Mouse (Mus musculus) stomach, embryonic 14.5 days (tissue): ENCODE data around the gene Alyref. TPM values are rescaled to one million over a fixed set of nuclear protein-coding genes. Genes with fewer than 3 reads are reported as not detected.

ENCODE experiments used
- ATAC-seq: fragments of 200-750 bp; cut with Nextera tagmentation; 2 replicates; pipeline ENCODE4 v1.8.0; 2017; ENCODE audit warnings: low read depth, moderate TSS enrichment; ENCODE audit not compliant: insufficient number of reproducible peaks, insufficient read depth, low FRiP score
- H3K27ac ChIP-seq: fragments of 300-500 bp; sonication (generic); 2 replicates; pipeline ENCODE4 v1.5.1; 2014; ENCODE audit warnings: mild to moderate bottlenecking, low read length, moderate library complexity, mixed read lengths
- H3K27me3 ChIP-seq: fragments of 300-500 bp; sonication (generic); 2 replicates; pipeline ENCODE4 v1.6.1; 2014; ENCODE audit warnings: low read length, control low read depth, mixed read lengths; ENCODE audit not compliant: control insufficient read depth, insufficient read depth
- H3K36me3 ChIP-seq: fragments of 300-500 bp; sonication (generic); 2 replicates; pipeline ENCODE4 v1.6.1; 2014; ENCODE audit warnings: mild to moderate bottlenecking, control low read depth, low read length, moderate library complexity, mixed read lengths; ENCODE audit not compliant: control insufficient read depth, insufficient read depth
- H3K4me1 ChIP-seq: fragments of 300-500 bp; sonication (generic); 2 replicates; pipeline ENCODE4 v1.6.1; 2014; ENCODE audit warnings: low read length, control low read depth, mixed read lengths; ENCODE audit not compliant: control insufficient read depth, insufficient read depth
- H3K4me2 ChIP-seq: fragments of 300-500 bp; sonication (generic); replicated peaks from 2 replicates; pipeline ENCODE4 v1.6.1; 2014; ENCODE audit warnings: low read depth, low read length, control low read depth
- H3K4me3 ChIP-seq: fragments of 300-500 bp; sonication (generic); 2 replicates; pipeline ENCODE4 v1.5.1; 2014; ENCODE audit warnings: low read depth, low read length, control low read depth
- H3K9ac ChIP-seq: fragments of 300-500 bp; sonication (generic); replicated peaks from 2 replicates; pipeline ENCODE4 v1.6.1; 2014; ENCODE audit warnings: low read depth, mild to moderate bottlenecking, control low read depth, low read length, moderate library complexity, mixed read lengths
- H3K9me3 ChIP-seq: fragments of 300-500 bp; sonication (generic); 2 replicates; pipeline ENCODE4 v1.6.1; 2016; ENCODE audit warnings: low read depth, low read length, control low read depth; ENCODE audit not compliant: control insufficient read depth
- WGBS: fragments of 180-500 bp; shearing (Covaris S2); extraction: QIAGEN DNeasy Blood & Tissue Kit; methylation state at CpG from one replicate; pipeline ENCODE4 v1.1.7; 2014; 5-methylcytosine and 5-hydroxymethylcytosine counted together
- polyA plus RNA-seq: library from polyadenylated mRNA; unstranded; fragments of >200 nt; fragmentation: Nextera tagmentation; extraction: Ambion mirVana; gene quantifications from 2 replicates; pipeline ENCODE4 v1.2.1, GENCODE M21; 2014

Gene Alyref
- polyA plus RNA-seq, 1 experiment from 2014 or later, result 314 TPM

DNA sequence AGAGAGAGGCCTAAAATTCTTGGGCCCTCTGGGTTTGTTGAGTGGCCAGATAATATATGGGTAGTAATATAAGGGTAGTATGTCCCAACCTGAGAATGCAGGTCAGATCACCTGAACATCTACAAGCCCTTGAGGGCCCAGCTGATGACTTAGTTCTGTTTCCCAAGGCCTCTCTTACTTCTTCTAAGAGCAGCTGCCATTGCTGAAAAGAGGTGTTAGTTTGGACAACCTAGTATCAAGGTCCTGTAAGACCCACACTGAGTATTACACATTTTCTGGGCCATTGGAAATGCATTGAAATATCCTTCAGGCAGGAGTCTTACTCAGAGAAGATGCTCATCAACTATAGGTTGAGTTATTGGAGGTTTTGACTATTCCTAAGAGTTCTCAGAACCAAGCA is 22.2 kb downstream of the Alyref start:
- peaks cover 36% of the 10 kb centered on the region for H3K36me3 ChIP-seq
- H3K4me3 ChIP-seq, result no peak overlapping the region
- H3K27me3 ChIP-seq, result no peaks in the 10 kb centered on the region
- H3K4me2 ChIP-seq, result no peak overlapping the region
- H3K27ac ChIP-seq, result no peak overlapping the region
- no peak for ATAC-seq
- H3K9me3 ChIP-seq, result no peaks in the 10 kb centered on the region
- peaks cover 28% of the 10 kb centered on the region for H3K4me1 ChIP-seq
- no peak overlapping the region for H3K9ac ChIP-seq

DNA sequence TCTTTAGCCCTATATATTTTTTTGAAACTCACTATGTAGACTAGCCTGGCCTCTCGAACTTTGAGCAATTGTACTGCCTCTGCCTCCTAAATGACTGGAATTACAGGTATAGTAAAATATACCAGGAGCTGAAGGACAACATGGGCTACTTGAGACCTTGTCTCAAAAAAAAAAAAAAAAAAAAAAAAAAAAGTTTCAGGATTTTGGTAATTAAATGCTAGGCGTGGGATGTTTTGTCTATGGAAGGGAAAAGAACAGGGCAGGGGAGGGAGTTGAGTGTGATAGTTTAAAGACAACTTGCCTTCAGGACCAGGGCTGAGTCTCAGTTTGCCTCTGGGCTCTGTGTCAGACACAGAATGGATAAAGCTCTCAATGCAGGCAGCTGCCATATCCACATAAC is 23.1 kb downstream of the Alyref start:
- no peak overlapping the region for H3K27ac ChIP-seq
- H3K9ac ChIP-seq, result no peak overlapping the region
- no peak overlapping the region for H3K4me2 ChIP-seq
- WGBS, result 73% methylated on average over 2 of the region's 2 CpGs
- H3K4me3 ChIP-seq, result no peak overlapping the region
- ATAC-seq, result no peak
- no peaks in the 10 kb centered on the region for H3K9me3 ChIP-seq
- H3K27me3 ChIP-seq, result no peaks in the 10 kb centered on the region
- peaks cover 26% of the 10 kb centered on the region for H3K4me1 ChIP-seq
- H3K36me3 ChIP-seq, result peaks cover 43% of the 10 kb centered on the region

DNA sequence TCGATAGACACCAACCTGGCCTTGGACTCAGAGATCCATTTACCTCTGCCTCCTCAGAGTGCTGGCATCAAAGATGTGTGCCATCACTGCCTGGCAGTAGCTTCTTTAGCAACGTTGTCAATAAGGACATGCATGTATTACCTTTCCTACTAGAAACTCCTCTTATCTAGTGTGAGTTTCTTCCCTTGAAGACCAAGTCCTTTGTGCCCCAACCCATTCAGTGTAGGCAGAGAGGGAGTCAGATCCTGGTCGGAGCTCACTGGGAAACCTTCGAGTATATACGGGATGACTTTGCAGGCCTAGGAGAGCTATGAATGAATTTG is 23.9 kb downstream of the Alyref start:
- 45% methylated on average over 5 of the region's 5 CpGs for WGBS
- H3K27ac ChIP-seq, result no peak overlapping the region

DNA sequence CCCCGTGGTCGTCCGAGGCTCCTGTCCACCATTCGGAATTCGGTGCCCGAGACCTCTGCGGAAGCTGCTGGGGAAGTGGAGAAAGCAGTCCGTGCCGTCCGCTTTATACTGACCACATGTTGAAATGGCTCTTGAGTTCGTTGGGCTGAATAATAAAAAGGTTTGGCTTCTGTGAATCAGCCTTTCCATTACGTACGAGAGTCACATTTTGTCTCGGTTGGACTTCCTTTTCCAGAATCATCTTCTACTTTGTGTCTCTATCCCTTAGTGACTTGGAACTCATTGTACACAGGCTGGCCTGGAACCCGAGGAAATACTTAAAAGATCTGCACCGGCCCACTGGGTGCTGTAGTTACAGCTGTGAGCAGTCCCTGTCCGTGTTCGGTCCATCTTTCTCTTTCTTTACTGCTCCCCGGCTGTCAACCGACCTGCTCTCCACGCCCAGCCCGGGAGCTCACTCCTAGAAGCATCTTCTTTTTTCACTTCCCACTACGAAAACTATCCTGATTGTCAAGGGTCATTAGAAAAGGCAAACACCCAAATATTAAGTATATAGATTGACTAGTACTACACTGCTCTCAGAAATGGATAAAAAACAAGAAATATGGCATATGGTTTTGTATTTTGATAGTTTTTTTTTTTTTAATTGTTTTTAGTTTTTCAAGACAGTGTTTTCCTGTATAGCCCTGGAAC is 24.4 kb downstream of the Alyref start:
- no peak; the same call in 1 of the 2 replicates for ATAC-seq
- H3K4me3 ChIP-seq, result peak overlapping the region; percentile 95
- H3K27ac ChIP-seq, result peak overlapping the region; percentile 96
- peaks cover 16% of the 10 kb centered on the region for H3K4me1 ChIP-seq
- H3K9me3 ChIP-seq, result no peaks in the 10 kb centered on the region
- H3K36me3 ChIP-seq, result peaks cover 36% of the 10 kb centered on the region
- peak overlapping the region; percentile 90 for H3K9ac ChIP-seq
- no peaks in the 10 kb centered on the region for H3K27me3 ChIP-seq
- WGBS, result under 1% methylated on average over 23 of the region's 23 CpGs
- H3K4me2 ChIP-seq, result peak overlapping the region; percentile 85

More for the DNA sequence above, 23.9 kb downstream of the Alyref start:
- peak overlapping the region; percentile 95 for H3K4me3 ChIP-seq
- H3K27me3 ChIP-seq, result no peaks in the 10 kb centered on the region
- ATAC-seq, result no peak
- H3K4me2 ChIP-seq, result peak overlapping the region; percentile 85
- H3K4me1 ChIP-seq, result peaks cover 20% of the 10 kb centered on the region
- H3K9me3 ChIP-seq, result no peaks in the 10 kb centered on the region
- H3K9ac ChIP-seq, result 0 out of 2 replicates have a peak overlapping the region, but pooled peaks have one; percentile 14
- H3K36me3 ChIP-seq, result peaks cover 40% of the 10 kb centered on the region

DNA sequence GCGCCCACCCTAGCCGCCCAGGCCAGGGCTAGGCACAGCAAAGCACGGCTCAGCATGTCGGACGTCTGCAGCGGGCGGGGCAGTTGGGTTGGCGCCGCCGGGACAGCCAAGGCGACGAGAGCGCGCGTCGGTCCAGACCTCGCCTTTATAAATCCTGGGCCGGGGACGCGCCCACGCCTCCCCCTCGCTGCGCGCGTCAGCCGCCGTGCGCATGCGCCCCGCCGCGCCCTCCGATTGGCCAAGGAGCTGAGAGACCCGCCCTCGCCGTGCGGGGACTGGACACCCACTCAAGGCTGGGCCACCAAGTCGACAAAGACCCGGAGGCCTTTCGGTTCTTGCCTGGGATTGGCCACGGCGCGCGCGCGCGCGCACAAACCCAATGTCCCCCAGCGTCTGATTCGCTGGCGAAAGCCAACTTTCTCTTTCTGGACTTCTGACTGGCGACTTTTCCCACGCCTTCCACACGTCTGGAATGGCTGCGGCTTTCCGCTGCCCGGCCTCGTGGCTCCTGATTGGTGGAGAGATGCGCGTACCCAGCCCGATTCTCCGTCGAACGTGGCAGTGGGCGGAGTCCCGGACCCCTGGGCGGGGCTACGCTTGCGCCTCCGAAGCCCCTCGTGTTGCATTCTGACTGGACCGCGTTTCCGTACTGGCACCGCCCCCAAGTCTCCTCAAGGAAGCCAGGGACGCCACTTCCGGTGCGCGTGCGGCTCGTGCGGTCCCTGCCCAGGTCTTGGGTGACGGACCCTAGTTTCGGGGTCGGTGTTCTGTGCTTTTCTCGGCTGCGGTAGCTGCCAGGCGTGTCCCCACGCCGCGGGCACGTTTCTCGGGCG is 25.2 kb downstream of the Alyref start, which contains the start of gene P4hb:
TSS of gene P4hb (minus strand) at position 502 of the 833 bp plus-strand sequence.
- Histone ChIP-seq H3K4me2 (peak within 1 kb of the TSS; percentile 91), H3K4me1 (peaks cover 16% of the 10 kb centered on the region), H3K27ac (peak within 1 kb of the TSS; percentile 96), H3K27me3 (no peaks in the 10 kb centered on the region), H3K9me3 (no peaks in the 10 kb centered on the region), H3K4me3 (peak within 1 kb of the TSS; percentile 95), H3K36me3 (peaks cover 36% of the 10 kb centered on the region), H3K9ac (peak within 1 kb of the TSS; percentile 94)
- under 1% methylated on average over 94 of the region's 94 CpGs for WGBS
- ATAC-seq, result peak; percentile 97

DNA sequence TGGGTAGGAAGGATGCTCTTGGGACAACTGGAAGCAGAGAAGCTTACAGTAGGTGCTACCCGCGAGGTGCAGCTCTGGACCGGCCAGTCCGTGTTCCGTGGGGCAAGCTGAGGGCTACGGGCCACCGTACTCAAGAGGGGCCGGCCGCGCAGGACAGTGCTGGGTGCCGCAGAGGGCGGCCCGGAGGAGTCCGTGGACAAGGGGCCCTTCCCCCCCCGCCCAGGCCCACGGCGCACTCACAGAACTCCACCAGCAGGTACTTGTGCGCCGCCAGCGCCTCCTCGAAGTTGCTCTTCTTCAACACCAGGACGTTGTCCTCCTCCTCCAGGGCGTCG is 25.8 kb downstream of the Alyref start:
- H3K4me1 ChIP-seq, result peaks cover 16% of the 10 kb centered on the region
- H3K9ac ChIP-seq, result peak overlapping the region; percentile 94
- no peaks in the 10 kb centered on the region for H3K27me3 ChIP-seq
- peak; percentile 8; the same call in 1 of the 2 replicates for ATAC-seq
- peak overlapping the region; percentile 95 for H3K4me3 ChIP-seq
- H3K4me2 ChIP-seq, result peak overlapping the region; percentile 91
- WGBS, result under 1% methylated on average over 15 of the region's 24 CpGs
- H3K27ac ChIP-seq, result peak overlapping the region; percentile 84
- peaks cover 36% of the 10 kb centered on the region for H3K36me3 ChIP-seq
- H3K9me3 ChIP-seq, result no peaks in the 10 kb centered on the region

DNA sequence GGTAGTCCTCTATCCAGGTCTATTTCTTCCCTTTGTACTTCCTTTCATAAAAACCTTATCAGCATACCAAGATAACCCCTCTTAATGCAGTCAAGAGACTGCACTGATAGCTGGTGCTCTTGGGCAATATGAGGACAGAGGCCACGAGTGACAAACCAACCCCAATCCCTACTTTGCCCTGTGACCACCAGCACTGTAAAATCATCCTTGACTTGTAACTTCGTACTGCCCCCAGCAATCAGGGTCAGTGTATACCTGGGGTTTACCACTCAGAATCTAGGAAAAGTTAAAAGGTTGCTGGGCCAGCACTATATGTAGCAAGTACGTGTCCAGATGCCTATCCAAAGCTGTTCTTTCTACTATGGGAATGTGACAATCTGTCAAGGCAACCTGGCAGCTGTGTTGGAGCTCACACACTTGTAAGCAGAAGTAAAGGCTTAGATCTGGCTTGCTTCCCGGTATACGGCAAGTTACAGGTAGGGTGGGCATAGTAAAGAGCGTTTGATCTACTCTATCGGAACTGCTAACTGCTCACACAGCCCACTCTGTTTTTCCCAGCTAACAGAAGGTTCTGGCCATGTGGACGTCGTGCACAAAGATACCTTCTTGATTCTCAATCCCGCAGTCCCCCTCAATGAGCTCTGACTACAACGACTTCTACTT is 26.3 kb downstream of the Alyref start:
- no peak for ATAC-seq
- peaks cover 16% of the 10 kb centered on the region for H3K4me1 ChIP-seq
- no peaks in the 10 kb centered on the region for H3K27me3 ChIP-seq
- H3K9ac ChIP-seq, result peak overlapping the region; percentile 94
- WGBS, result 5% methylated on average over 11 of the region's 11 CpGs
- peak overlapping the region; percentile 91 for H3K4me2 ChIP-seq
- peak overlapping the region; percentile 84 for H3K27ac ChIP-seq
- peaks cover 41% of the 10 kb centered on the region for H3K36me3 ChIP-seq
- peak overlapping the region; percentile 95 for H3K4me3 ChIP-seq
- no peaks in the 10 kb centered on the region for H3K9me3 ChIP-seq

DNA sequence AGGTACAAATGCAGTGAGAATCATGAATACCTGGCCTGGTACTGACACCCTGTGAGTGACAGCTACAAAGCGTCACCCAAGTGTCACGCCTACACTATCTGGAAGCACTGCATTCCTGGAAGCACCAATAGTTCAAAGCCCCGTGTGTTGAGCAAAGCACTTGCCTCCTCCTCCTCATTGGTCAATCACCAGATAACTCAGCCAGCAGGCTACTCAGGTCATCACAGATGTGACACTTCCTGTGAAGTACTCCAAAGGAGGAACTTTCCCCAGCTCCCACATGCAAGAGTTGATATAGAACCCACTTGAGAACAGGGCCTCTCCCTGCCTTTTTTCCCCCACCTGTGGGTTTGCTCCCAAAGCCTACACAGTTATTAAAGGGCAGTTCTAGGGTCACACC is 27.0 kb downstream of the Alyref start:
- H3K36me3 ChIP-seq, result peaks cover 48% of the 10 kb centered on the region
- no peak overlapping the region for H3K27ac ChIP-seq
- whole genome bisulfite sequencing, result 70% methylated on average over 3 of the region's 3 CpGs
- peaks cover 16% of the 10 kb centered on the region for H3K4me1 ChIP-seq
- H3K27me3 ChIP-seq, result no peaks in the 10 kb centered on the region
- H3K9me3 ChIP-seq, result no peaks in the 10 kb centered on the region
- H3K4me2 ChIP-seq, result peak overlapping the region; percentile 91
- H3K9ac ChIP-seq, result peak overlapping the region; percentile 94
- peak overlapping the region; percentile 95 for H3K4me3 ChIP-seq
- no peak for ATAC-seq
